Mouse (Mus musculus): Measurements from ENCODE around the gene Stap2. TPM values are rescaled to one million over a fixed set of nuclear protein-coding genes. Genes with fewer than 3 reads are reported as not detected.

Gene Stap2
- total RNA-seq, 1 experiment = 3.4 TPM

GRCm38 (mm10) chr17:55969966-55970891 lies 35.2 kb downstream of the Stap2 start, which contains the start of gene Shd:
TSS of gene Shd (plus strand) at chr17:55970467.
- Histone ChIP-seq H3K4me3 (ENCODE audit: insufficient read depth in 1 of 2, low read depth in 1 of 2, low read length in 2 of 2, poor library complexity in 1 of 2, severe bottlenecking in 1 of 2) (peak within 1 kb of the TSS; percentile 68 to 70), H3K4me1 (ENCODE audit: control insufficient read depth in 2 of 2, insufficient read depth in 2 of 2, low read length in 2 of 2, poor library complexity in 1 of 2) (peaks cover 0 to 13% of the 10 kb centered on the region in 2 experiments; a peak in 1 of 4 replicates), H3K36me3 (ENCODE audit: control insufficient read depth, insufficient read depth, low read length, poor library complexity, severe bottlenecking) (peaks cover 15% of the 10 kb centered on the region; the same call in 1 of the 2 replicates), H3K9ac (ENCODE audit: insufficient read depth, low read depth, low read length, poor library complexity, severe bottlenecking) (peak within 1 kb of the TSS; percentile 42), H3K9me3 (ENCODE audit: control insufficient read depth, insufficient read depth, low read depth, low read length) (no peaks in the 10 kb centered on the region), H3K27ac (ENCODE audit: insufficient read depth, low read depth, low read length, poor library complexity, severe bottlenecking) (no peak within 1 kb of the TSS)
- TF ChIP-seq CHD2 (IDR thresholded peaks at IDR 0.05; ENCODE audit: low read depth, low read length) (no peak), ZNF384 (IDR thresholded peaks at IDR 0.05; ENCODE audit: low read depth, low read length) (no peak), MAFK (IDR thresholded peaks at IDR 0.05; ENCODE audit: insufficient read depth, low read depth, low read length) (no peak), ZC3H11A (IDR thresholded peaks at IDR 0.05; ENCODE audit: borderline replicate concordance, low read depth, low read length) (no peak), HCFC1 (IDR thresholded peaks at IDR 0.05; ENCODE audit: borderline replicate concordance, insufficient read depth, low read length) (no peak)
- no peak for DNase-seq (ENCODE audit: low read depth, low spot score)
- in situ Hi-C loops (cut with MboI; ENCODE audit: low sequenced_read_pairs in 2 of 2, unreplicated experiment in 2 of 2) = no loop called here

GRCm38 (mm10) chr17:55969560-55969959 lies 35.8 kb downstream of the Stap2 start:
- H3K4me1 ChIP-seq (ENCODE audit: control insufficient read depth in 2 of 2, insufficient read depth in 2 of 2, low read length in 2 of 2, poor library complexity in 1 of 2) = peaks cover 0 to 16% of the 10 kb centered on the region in 2 experiments; a peak in 1 of 4 replicates
- no peak overlapping the region for H3K27ac ChIP-seq (ENCODE audit: insufficient read depth, low read depth, low read length, poor library complexity, severe bottlenecking)
- TF ChIP-seq ZNF384 (IDR thresholded peaks at IDR 0.05; ENCODE audit: low read depth, low read length) (no peak), CHD2 (IDR thresholded peaks at IDR 0.05; ENCODE audit: low read depth, low read length) (no peak), ZC3H11A (IDR thresholded peaks at IDR 0.05; ENCODE audit: borderline replicate concordance, low read depth, low read length) (no peak), MAFK (IDR thresholded peaks at IDR 0.05; ENCODE audit: insufficient read depth, low read depth, low read length) (no peak), HCFC1 (IDR thresholded peaks at IDR 0.05; ENCODE audit: borderline replicate concordance, insufficient read depth, low read length) (no peak)
- DNase-seq (ENCODE audit: low read depth, low spot score) = no peak
- in situ Hi-C loops (cut with MboI; ENCODE audit: low sequenced_read_pairs in 2 of 2, unreplicated experiment in 2 of 2) = no loop called here
- no peak overlapping the region for H3K4me3 ChIP-seq (ENCODE audit: insufficient read depth in 1 of 2, low read depth in 1 of 2, low read length in 2 of 2, poor library complexity in 1 of 2, severe bottlenecking in 1 of 2)
- no peaks in the 10 kb centered on the region for H3K9me3 ChIP-seq (ENCODE audit: control insufficient read depth, insufficient read depth, low read depth, low read length)
- peaks cover 16% of the 10 kb centered on the region; the same call in 1 of the 2 replicates for H3K36me3 ChIP-seq (ENCODE audit: control insufficient read depth, insufficient read depth, low read length, poor library complexity, severe bottlenecking)
- no peak overlapping the region for H3K9ac ChIP-seq (ENCODE audit: insufficient read depth, low read depth, low read length, poor library complexity, severe bottlenecking)

DNA sequence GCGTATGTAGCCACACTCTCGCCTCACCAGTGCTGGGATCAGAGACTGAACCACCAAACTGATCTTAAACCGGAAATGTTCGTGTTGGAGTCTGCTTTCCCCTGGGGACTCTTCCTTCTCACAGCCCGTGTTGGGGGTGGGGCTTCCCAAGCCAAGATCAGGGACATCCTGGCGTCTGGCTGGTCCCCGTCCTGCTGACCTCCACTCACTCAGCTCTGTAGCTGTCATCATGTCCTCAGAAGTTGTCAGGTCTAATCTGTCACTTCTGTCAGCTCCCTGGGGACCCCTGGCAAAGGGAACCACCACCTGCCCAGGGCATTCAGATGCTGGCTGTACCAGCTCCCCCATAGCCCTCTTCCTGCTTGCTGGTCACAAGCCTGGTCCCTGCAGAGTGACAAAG lies 37.2 kb downstream of the Stap2 start:
- Histone ChIP-seq H3K36me3 (ENCODE audit: control insufficient read depth, insufficient read depth, low read length, poor library complexity, severe bottlenecking) (peaks cover 18% of the 10 kb centered on the region; the same call in 1 of the 2 replicates), H3K9ac (ENCODE audit: insufficient read depth, low read depth, low read length, poor library complexity, severe bottlenecking) (no peak overlapping the region), H3K9me3 (ENCODE audit: control insufficient read depth, insufficient read depth, low read depth, low read length) (no peaks in the 10 kb centered on the region), H3K4me1 (ENCODE audit: control insufficient read depth in 2 of 2, insufficient read depth in 2 of 2, low read length in 2 of 2, poor library complexity in 1 of 2) (peaks cover 0 to 18% of the 10 kb centered on the region in 2 experiments; a peak in 2 of 4 replicates), H3K27ac (ENCODE audit: insufficient read depth, low read depth, low read length, poor library complexity, severe bottlenecking) (no peak overlapping the region), H3K4me3 (ENCODE audit: insufficient read depth in 1 of 2, low read depth in 1 of 2, low read length in 2 of 2, poor library complexity in 1 of 2, severe bottlenecking in 1 of 2) (no peak overlapping the region)
- DNase-seq (ENCODE audit: low read depth, low spot score) = no peak
- in situ Hi-C loops (cut with MboI; ENCODE audit: low sequenced_read_pairs in 2 of 2, unreplicated experiment in 2 of 2) = no loop called here
- TF ChIP-seq CHD2 (IDR thresholded peaks at IDR 0.05; ENCODE audit: low read depth, low read length) = no peak
- TF ChIP-seq HCFC1 (IDR thresholded peaks at IDR 0.05; ENCODE audit: borderline replicate concordance, insufficient read depth, low read length) = no peak

GRCm38 (mm10) chr17:55967186-55967585 lies 38.2 kb downstream of the Stap2 start:
- Histone ChIP-seq H3K36me3 (ENCODE audit: control insufficient read depth, insufficient read depth, low read length, poor library complexity, severe bottlenecking) (peaks cover 20% of the 10 kb centered on the region), H3K27ac (ENCODE audit: insufficient read depth, low read depth, low read length, poor library complexity, severe bottlenecking) (no peak overlapping the region)

More at GRCm38 (mm10) chr17:55967186-55967585, 38.2 kb downstream of the Stap2 start:
- in situ Hi-C loops (cut with MboI; ENCODE audit: low sequenced_read_pairs in 2 of 2, unreplicated experiment in 2 of 2) = no loop called here
- no peak for DNase-seq (ENCODE audit: low read depth, low spot score)
- H3K4me3 ChIP-seq (ENCODE audit: insufficient read depth in 1 of 2, low read depth in 1 of 2, low read length in 2 of 2, poor library complexity in 1 of 2, severe bottlenecking in 1 of 2) = no peak overlapping the region
- no peak for TF ChIP-seq HCFC1 (IDR thresholded peaks at IDR 0.05; ENCODE audit: borderline replicate concordance, insufficient read depth, low read length)
- TF ChIP-seq ZC3H11A (IDR thresholded peaks at IDR 0.05; ENCODE audit: borderline replicate concordance, low read depth, low read length) = no peak
- TF ChIP-seq MAFK (IDR thresholded peaks at IDR 0.05; ENCODE audit: insufficient read depth, low read depth, low read length) = no peak
- TF ChIP-seq ZNF384 (IDR thresholded peaks at IDR 0.05; ENCODE audit: low read depth, low read length) = no peak
- TF ChIP-seq CHD2 (IDR thresholded peaks at IDR 0.05; ENCODE audit: low read depth, low read length) = no peak
- peaks cover 0 to 20% of the 10 kb centered on the region in 2 experiments; a peak in 2 of 4 replicates for H3K4me1 ChIP-seq (ENCODE audit: control insufficient read depth in 2 of 2, insufficient read depth in 2 of 2, low read length in 2 of 2, poor library complexity in 1 of 2)
- no peak overlapping the region for H3K9ac ChIP-seq (ENCODE audit: insufficient read depth, low read depth, low read length, poor library complexity, severe bottlenecking)
- H3K9me3 ChIP-seq (ENCODE audit: control insufficient read depth, insufficient read depth, low read depth, low read length) = no peaks in the 10 kb centered on the region
